Mouse (Mus musculus): ENCODE results near the gene Vpreb3. TPM values are rescaled to one million over a fixed set of nuclear protein-coding genes. Genes with fewer than 3 reads are reported as not detected.

Vpreb3 gene
- total and polyA plus RNA-seq, 3 experiments = 35.6 to 135 (median 90.1) TPM

GRCm38 (mm10) chr10:75995463-75995862, 52.6 kb downstream of the Vpreb3 start:
- in situ Hi-C loops (cut with MboI; ENCODE audit: low pct_ligation_motif_present, low pct_unique_long_range_greater_than_20kb, low sequenced_read_pairs) = no loop called here
- H3K4me2 ChIP-seq (ENCODE audit: insufficient read depth, low read depth, poor library complexity, severe bottlenecking) = no peak overlapping the region
- no peaks in the 10 kb centered on the region for H3K9me3 ChIP-seq (replicated peaks; ENCODE audit: low read length)
- H3K4me3 ChIP-seq (replicated peaks in 1 of 3; ENCODE audit: low read depth in 2 of 3, low read length in 2 of 3, poor library complexity in 1 of 3) = no peak overlapping the region
- TF ChIP-seq TBP (conservative IDR thresholded peaks at IDR 0.05; ENCODE audit: low read depth, low read length) (no peak), BHLHE40 (IDR thresholded peaks at IDR 0.05; ENCODE audit: low read depth, low read length) (no peak), E2F4 (IDR thresholded peaks at IDR 0.05; ENCODE audit: insufficient replicate concordance, low read depth, low read length) (no peak), RAD21 (IDR thresholded peaks at IDR 0.05; ENCODE audit: low read depth, low read length) (no peak), USF1 (IDR thresholded peaks at IDR 0.05; ENCODE audit: low read depth, low read length) (no peak), CHD2 (IDR thresholded peaks at IDR 0.05; ENCODE audit: low read length) (no peak), CHD1 (IDR thresholded peaks at IDR 0.05; ENCODE audit: low read depth, low read length) (no peak), ETS1 (conservative IDR thresholded peaks at IDR 0.05; ENCODE audit: low read depth, low read length) (no peak), GABPA (IDR thresholded peaks at IDR 0.05; ENCODE audit: insufficient replicate concordance, low read depth, low read length) (no peak), SMC3 (IDR thresholded peaks at IDR 0.05; ENCODE audit: low read depth, low read length) (no peak), NRF1 (IDR thresholded peaks at IDR 0.05; ENCODE audit: low read depth, low read length) (no peak), CTCF (conservative IDR thresholded peaks at IDR 0.05 in 1 of 2, IDR thresholded peaks at IDR 0.05 in 1 of 2; ENCODE audit: low read depth in 2 of 2, low read length in 2 of 2) (no peak), MAZ (IDR thresholded peaks at IDR 0.05; ENCODE audit: low read depth, low read length) (no peak), TCF12 (IDR thresholded peaks at IDR 0.05; ENCODE audit: low read depth, low read length) (no peak), KAT2A (IDR thresholded peaks at IDR 0.05; ENCODE audit: insufficient replicate concordance, low read length) (no peak)
- dilution Hi-C loops (cut with MboI; ENCODE audit: extremely low pct_ligation_motif_present, extremely low pct_unique_long_range_greater_than_20kb, low sequenced_read_pairs) = no loop called here
- peaks cover 0 to 5% of the 10 kb centered on the region in 2 experiments; a peak in 2 of 4 replicates for H3K4me1 ChIP-seq (ENCODE audit: control insufficient read depth in 1 of 2, insufficient read depth in 2 of 2)
- no peak overlapping the region for H3K9ac ChIP-seq (ENCODE audit: insufficient read depth, low read depth)
- H3K27me3 ChIP-seq (replicated peaks) = no peaks in the 10 kb centered on the region
- H3K27ac ChIP-seq (ENCODE audit: insufficient read depth, low read depth) = no peak overlapping the region
- no peak for DNase-seq (ENCODE audit: extremely low read depth)
- peaks cover 0 to 2% of the 10 kb centered on the region in 2 experiments for H3K36me3 ChIP-seq (replicated peaks in 1 of 2; ENCODE audit: control insufficient read depth in 1 of 2, insufficient read depth in 1 of 2, low read length in 1 of 2)
- no peaks in the 10 kb centered on the region for H3K79me2 ChIP-seq (replicated peaks; ENCODE audit: control insufficient read depth, extremely low read depth, insufficient read depth, poor library complexity, severe bottlenecking)

GRCm38 (mm10) chr10:75996315-75996714, 53.5 kb downstream of the Vpreb3 start:
- H3K79me2 ChIP-seq (replicated peaks; ENCODE audit: control insufficient read depth, extremely low read depth, insufficient read depth, poor library complexity, severe bottlenecking) = no peaks in the 10 kb centered on the region
- H3K36me3 ChIP-seq (replicated peaks in 1 of 2; ENCODE audit: control insufficient read depth in 1 of 2, insufficient read depth in 1 of 2, low read length in 1 of 2) = peaks cover 0 to 2% of the 10 kb centered on the region in 2 experiments
- H3K9ac ChIP-seq (ENCODE audit: insufficient read depth, low read depth) = no peak overlapping the region
- H3K27ac ChIP-seq (ENCODE audit: insufficient read depth, low read depth) = no peak overlapping the region
- H3K27me3 ChIP-seq (replicated peaks) = no peaks in the 10 kb centered on the region
- H3K9me3 ChIP-seq (replicated peaks; ENCODE audit: low read length) = no peaks in the 10 kb centered on the region
- H3K4me2 ChIP-seq (ENCODE audit: insufficient read depth, low read depth, poor library complexity, severe bottlenecking) = no peak overlapping the region
- dilution Hi-C loops (cut with MboI; ENCODE audit: extremely low pct_ligation_motif_present, extremely low pct_unique_long_range_greater_than_20kb, low sequenced_read_pairs) (no loop called here), in situ Hi-C loops (cut with MboI; ENCODE audit: low pct_ligation_motif_present, low pct_unique_long_range_greater_than_20kb, low sequenced_read_pairs) (no loop called here)
- TF ChIP-seq TBP (conservative IDR thresholded peaks at IDR 0.05; ENCODE audit: low read depth, low read length) (no peak), SIN3A (IDR thresholded peaks at IDR 0.05; ENCODE audit: low read length) (no peak), ETS1 (conservative IDR thresholded peaks at IDR 0.05; ENCODE audit: low read depth, low read length) (no peak), ZMIZ1 (IDR thresholded peaks at IDR 0.05; ENCODE audit: low read depth, low read length) (no peak), BHLHE40 (IDR thresholded peaks at IDR 0.05; ENCODE audit: low read depth, low read length) (no peak), JUND (conservative IDR thresholded peaks at IDR 0.05; ENCODE audit: low read depth, low read length) (no peak), ZNF384 (IDR thresholded peaks at IDR 0.05; ENCODE audit: low read depth, low read length) (no peak), ZKSCAN1 (IDR thresholded peaks at IDR 0.05; ENCODE audit: borderline replicate concordance, low read depth, low read length) (no peak), HCFC1 (IDR thresholded peaks at IDR 0.05; ENCODE audit: low read depth, low read length) (no peak), MAZ (IDR thresholded peaks at IDR 0.05; ENCODE audit: low read depth, low read length) (no peak), CHD1 (IDR thresholded peaks at IDR 0.05; ENCODE audit: low read depth, low read length) (no peak), MYC (IDR thresholded peaks at IDR 0.05; ENCODE audit: low read depth, low read length) (no peak), USF1 (IDR thresholded peaks at IDR 0.05; ENCODE audit: low read depth, low read length) (no peak), NRF1 (IDR thresholded peaks at IDR 0.05; ENCODE audit: low read depth, low read length) (no peak), MAFK (IDR thresholded peaks at IDR 0.05; ENCODE audit: insufficient replicate concordance, low read length) (no peak), RAD21 (IDR thresholded peaks at IDR 0.05; ENCODE audit: low read depth, low read length) (no peak), ELF1 (IDR thresholded peaks at IDR 0.05; ENCODE audit: low read depth, low read length) (no peak)
- peaks cover 0 to under 1% of the 10 kb centered on the region in 2 experiments; a peak in 1 of 4 replicates for H3K4me1 ChIP-seq (ENCODE audit: control insufficient read depth in 1 of 2, insufficient read depth in 2 of 2)
- no peak overlapping the region for H3K4me3 ChIP-seq (replicated peaks in 1 of 3; ENCODE audit: low read depth in 2 of 3, low read length in 2 of 3, poor library complexity in 1 of 3)
- no peak for DNase-seq (ENCODE audit: extremely low read depth)

All from CH12.LX (cell line).